Mouse (Mus musculus): ENCODE measurements at regions not wholly inside any gene's neighbourhood (a gene's known extent, or its start where the extent isn't known, plus 50 kb on each side); places are given as distances from the start of the nearest gene placed in this dataset.

DNA sequence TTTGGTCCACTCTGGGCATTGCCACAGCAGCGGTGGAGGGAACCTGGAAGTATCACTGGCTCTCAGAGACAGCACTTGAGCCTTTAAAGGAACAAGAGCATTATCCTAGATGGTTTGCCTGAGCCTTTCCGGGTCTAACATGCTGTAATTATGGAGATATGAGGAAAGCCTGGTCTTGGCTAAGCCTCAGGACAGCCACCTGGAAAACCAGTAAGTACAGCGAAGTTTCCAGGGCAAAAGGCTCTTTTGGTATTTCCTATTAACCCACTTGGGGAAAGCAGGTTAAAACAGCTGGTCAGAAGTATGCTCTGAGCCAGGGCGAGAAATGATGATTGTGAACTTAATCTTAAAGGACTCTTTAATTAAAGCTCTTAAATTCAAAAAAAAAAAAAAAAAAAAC lies 777.5 kb downstream of the Slc4a3 start:
- TF ChIP-seq CTCF (conservative IDR thresholded peaks at IDR 0.05; ENCODE audit: low read length): no peak
- no peak for TF ChIP-seq POU5F1 (IDR thresholded peaks at IDR 0.05; ENCODE audit: borderline replicate concordance, low read length)
